Mouse (Mus musculus): Measurements from ENCODE around the gene Bin2.

GRCm38 (mm10) chr15:100631454-100632170 lies 37.7 kb downstream of the Bin2 start:
- no peak for TF ChIP-seq USF1 (IDR thresholded peaks at IDR 0.05; ENCODE audit: low read depth, low read length)
- no peak for TF ChIP-seq EP300 (IDR thresholded peaks at IDR 0.05; ENCODE audit: low read length)

All from CH12.LX (cell line).